Mouse (Mus musculus) kidney, postnatal 36 days (tissue): ENCODE measurements around the gene Cux1.

Experiments used
- DNase-seq, 2 experiments: peaks; one replicate each; pipeline ENCODE4 v3.0.0; 2021 to 2022; ENCODE audit warnings: mixed read lengths in 2 of 2

Cux1 gene

DNA sequence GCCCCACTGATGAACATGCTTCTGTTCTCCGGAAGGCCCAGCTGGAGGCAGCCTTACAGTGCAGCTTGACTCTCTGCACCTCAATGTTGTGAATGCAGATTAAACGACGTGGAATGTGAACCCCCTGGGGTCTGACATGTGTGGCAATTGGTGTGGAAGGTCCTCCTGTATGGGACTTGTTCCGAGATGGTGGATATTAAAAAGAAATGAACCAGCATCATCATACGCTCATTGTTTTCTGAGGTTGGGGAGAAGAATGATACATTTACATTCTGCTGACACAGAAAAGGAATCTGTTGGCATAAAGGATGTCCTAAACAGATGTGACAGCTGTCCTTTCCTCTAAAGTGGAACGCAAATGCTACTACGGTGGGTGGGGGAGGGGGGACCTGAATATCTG lies 203.9 kb downstream of the Cux1 start:
- DNase-seq = no peak

DNA sequence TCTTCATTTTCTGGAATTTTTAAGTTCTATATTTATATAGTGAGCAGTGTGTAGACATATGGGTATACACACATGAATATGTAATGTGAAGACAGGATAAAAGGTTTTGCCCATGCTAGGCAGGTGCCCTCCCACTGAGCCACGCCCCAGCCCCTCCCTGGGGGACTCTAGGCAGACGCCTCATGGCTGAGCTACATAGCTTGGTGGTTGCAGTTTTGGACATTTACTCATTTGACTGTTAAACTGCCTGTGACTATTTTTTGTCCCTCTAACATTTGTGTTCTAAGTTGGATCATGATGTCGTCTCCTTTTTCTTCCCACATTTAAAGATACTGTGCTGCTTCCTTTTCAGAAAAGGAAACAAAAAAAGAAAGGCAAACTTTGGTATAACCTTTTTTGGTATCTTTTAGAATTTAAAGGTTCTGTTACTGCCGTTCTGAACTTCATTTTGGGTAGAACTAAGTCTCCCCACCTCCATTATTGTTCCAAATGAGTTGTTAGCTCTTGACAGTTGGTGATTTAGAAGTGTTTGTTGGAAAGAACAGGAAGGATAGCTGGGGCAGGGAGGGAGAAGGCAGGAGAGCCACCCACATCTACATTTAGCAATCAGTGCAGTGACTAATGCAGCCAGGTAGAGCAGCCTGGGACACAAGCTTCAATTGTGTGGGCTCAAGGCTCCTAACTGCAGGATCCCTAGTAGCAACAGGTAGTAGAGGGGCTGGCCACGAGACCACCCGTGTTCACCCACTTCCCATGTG lies 204.6 kb downstream of the Cux1 start:
- no peak for DNase-seq

DNA sequence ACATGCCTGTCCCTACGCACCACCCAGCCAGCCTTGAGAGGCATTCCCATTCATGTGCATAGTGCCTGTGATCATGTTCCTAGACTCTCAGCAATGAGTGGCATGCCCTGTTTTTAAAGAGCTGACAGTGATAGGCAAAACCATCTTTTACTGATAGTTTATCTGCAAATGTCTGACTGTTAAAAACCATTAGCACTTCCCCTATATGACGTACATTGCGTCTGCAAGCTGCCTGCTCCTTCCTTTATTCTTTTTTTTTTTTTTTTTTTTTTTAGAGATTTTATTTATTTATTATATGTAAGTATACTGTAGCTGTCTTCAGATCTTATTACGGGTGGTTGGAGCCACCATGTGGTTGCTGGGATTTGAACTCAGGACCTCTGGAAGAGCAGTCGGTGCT lies 205.3 kb downstream of the Cux1 start:
- DNase-seq = no peak

DNA sequence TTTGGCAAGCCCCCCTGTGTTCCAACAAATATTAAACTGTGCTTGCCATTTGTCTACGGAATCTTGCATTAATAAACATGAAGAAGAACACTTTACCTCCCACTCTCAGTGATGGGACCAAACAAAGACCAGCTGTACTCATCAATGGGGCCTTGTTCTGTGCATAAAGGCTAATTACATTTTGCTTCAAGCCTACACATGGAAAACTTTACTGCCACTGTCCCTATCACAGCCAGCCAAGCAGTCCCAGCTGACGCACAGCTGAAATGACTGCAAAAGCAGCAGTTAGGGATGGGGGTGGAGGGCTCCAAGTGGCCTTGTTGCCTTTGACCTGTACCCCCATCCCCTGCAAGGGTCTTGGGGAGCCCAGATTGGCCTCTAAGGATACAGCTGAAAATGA lies 210.1 kb downstream of the Cux1 start:
- no peak for DNase-seq

DNA sequence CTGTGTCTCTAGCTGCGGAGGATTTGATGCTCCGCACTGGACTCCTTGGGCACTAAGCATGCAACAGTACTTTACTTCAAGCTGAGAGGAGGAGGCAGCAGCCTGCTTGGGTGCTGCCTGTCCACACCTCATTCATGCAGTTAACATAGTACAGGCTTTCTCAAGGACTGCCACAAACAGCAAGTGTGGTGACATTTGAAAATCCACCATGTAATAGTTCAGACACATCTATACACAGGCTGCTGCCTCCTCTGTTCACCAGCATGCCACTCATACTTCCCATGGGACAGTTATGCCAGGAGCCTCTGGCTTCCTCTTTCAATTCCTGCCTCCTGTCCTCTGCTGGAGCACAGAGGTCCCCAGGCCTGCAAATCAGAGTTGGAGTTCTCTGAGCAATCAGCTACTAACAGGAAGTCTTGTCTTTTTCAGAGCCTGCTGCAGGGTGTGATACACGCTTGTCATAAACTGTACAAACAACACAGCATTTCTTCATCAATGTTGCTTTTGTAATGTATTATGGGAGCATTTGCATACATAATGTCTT lies 211.6 kb downstream of the Cux1 start:
- peak in 1 of 2 experiments; percentile 11 for DNase-seq

DNA sequence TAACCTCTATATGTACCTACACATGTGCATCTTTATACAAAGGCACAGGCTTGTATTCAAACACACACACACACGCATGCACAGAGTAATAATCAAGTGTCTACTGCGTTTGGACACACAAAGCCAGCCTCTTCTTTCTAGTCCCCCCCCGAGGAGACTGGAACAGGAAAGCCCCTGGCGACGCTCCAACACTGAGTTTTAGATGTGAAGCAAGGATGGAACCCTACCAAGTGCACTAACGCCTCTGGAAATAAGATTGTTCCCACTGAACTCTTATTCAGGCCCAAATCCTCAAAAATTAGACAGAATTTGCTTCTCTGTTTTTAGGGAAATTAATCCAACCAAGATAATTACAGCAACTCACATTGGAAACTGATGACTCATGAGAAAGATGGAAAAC lies 212.6 kb downstream of the Cux1 start:
- peak; percentile 27 to 62 for DNase-seq

DNA sequence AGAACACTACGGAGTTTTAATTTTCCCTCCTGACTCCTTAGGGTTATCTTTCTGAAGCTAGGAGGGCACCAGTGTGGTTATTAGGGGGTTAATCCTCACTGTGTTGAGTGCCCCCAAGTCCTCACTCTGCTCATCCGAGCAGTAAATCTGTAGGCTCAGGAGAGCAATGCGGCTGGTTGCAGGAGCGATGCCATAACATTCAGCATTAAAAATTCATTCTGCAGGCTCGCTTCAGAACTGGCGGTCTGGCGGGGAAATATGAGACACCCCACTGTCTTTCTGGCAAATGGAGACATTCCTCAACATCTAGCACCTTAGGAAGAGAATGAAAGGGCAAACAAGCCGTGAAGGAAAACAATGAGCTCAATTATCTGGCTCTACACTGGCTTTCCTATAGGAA lies 214.2 kb downstream of the Cux1 start:
- no peak for DNase-seq

DNA sequence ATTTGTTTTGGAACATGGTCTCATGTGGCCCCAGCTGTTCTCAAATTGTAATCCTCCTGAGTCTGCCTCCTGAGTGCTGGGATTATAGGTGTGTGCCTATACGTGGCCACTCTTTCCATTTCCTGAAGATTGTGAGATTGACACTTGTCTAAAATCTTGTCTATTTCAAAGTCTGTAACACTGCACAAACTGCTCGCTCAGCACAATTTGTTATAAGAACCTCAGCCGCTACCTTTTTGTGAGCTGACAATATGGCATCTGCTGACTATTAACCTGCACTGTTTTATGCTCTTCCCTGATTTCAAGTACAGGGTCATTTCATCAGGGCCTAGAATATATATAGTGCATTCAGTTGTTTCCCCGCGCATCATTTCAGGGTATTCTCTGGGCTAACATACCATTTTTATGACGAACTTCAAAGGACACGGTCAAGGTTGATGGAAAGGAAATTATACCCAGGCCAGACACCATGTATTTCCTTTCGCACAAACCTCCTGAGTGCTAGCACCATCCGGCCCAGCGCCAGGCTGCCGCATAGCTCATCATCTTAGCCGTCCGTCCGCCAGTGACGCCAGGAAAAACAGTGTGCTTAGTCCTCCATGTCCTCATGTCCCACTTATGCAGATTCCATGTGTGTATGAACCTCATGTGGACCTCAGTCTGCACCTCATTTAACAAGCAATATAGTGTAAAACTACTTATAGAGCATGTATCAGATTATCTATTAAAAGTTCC lies 224.0 kb downstream of the Cux1 start:
- DNase-seq = peak; percentile 16 to 33

DNA sequence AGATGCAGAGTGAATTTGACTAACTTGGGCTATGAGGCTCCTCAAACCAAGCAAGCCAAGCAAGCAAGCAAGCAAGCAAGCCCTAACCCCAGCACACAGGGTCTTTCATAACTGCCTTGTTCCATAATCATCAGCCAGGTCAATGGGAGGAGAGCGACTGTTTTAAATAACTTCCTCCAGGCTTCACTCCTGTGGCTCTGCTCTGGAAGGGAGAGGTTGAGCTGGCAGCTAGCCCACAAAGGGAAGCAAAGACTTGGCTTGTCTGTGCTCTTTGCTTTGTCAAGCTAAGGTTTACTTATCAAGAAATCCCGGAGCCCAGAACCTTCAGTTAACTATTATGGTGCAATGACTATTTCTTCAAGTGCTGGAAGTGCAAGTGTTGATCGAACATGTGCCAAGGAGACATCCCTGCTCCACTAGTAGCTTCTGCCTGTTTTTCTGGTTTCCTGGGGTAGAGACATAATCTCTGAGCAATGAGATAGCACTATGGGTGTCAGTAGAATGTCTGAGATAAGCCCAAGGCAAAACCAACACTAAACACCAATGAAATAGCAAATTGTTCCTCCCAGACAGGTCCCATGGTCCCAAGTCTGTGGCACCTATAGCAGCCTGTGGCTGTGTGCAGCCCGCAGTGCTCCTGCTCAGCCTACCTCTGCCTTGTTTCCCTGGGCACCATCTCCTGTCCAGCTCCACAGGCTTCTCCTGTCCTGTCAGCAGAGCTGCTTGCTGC lies 230.3 kb downstream of the Cux1 start:
- DNase-seq = peak; percentile 14 to 48

DNA sequence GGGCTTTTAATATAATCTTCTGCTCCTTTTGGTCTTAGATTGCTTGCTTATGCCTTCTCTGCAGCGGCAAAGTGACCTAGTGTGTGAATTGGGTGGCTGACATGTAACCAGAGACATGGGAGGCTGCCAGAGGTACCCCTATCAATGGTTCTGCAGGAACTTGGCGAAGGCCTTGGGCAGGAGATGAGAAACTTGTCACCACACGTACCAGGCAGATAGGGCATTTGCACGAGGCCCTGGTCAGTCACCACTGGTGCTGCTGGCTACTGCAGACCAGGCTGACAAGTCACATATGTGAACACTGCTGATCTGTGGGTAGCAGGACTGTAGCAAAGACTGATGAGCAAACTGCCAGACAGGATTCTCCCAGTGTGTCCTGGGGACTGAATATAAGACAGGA lies 231.6 kb downstream of the Cux1 start:
- DNase-seq = no peak

DNA sequence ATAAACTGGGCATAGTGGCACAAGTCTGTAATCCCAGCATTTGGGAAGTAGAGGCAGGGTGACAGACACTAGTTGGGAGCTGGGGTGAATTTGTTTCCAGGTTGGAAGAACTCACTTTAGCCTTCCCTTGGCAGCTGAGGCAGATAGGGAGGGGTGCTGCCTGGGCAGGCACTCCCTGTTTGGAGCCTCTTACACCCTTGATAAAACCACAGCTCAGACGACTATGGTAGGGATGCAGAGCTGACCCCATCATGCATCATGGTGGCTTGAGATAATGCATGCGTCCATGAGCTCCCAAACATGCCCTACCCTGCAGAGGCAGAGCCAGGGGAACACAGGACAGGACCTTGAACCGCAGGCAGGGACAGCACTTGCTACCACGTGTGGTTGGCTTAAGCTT lies 232.5 kb downstream of the Cux1 start:
- no peak for DNase-seq

DNA sequence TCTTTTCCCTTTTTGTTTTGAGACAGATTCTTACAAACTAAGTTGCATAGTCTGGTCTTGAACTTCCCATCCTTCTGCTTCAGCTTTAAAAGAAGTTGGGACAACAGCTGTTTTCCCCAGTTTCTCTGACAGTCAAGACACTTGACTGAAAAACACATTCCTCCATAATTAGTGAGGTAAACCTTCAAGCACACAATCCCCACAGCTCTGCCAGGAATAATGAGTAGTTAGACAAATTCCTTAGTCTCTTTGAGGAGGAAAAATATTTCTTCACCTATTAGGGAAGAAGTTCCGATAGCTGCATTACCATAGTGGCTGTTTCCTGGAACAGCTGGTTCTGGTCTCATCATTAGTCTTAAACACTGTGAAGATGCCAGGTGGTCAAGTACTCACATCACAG lies 233.2 kb downstream of the Cux1 start:
- DNase-seq = no peak

DNA sequence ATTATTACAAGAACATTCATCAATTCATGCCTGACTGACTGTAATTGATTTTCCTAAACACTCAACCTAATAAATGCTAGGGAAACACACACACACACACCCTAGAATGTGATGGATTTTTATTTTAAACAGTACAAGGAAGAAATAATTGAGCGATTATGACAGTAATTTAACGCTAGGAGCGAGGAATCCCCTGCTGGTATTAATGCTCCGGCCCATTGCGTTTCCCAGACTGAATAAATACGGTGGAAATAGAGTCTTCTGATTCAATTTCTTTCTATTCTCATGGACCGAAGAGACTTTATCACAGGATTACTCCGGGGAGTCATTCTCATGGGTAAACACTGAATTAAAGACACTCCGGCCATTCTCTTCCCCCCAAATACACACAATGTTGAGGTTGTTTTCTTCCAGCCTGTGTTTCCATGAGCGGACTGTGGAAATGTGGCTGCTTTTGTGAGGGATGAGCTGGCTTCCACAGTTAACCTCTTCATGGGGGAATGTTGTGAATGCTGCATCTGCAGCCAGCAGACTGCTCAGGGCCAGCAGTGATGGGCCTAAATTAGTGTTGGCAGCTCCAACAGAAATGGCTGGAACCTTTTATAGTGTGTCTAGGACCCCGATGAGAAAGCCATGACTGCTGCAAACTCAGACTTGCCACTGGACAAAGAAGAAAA lies 234.4 kb downstream of the Cux1 start:
- no peak for DNase-seq

DNA sequence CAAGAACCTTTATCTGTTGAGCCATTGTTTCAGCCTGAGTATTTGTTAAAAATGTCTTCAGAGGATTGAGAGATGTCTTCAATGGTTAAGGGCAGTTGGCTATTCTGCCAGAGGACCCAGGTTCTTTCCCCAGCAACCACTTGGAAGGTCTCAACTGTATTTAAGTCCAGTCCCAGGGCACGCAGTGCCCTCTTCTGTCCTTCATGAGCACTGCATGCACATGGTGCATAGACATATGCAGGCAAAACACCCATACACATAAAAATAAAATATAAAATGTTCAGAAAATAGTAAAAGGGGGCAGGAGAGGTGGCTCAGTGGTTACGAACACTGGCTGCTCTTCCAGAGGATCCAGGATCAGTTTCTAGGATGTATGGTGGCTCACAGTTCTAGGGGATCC lies 239.6 kb downstream of the Cux1 start:
- DNase-seq = peak in 1 of 2 experiments; percentile 35

DNA sequence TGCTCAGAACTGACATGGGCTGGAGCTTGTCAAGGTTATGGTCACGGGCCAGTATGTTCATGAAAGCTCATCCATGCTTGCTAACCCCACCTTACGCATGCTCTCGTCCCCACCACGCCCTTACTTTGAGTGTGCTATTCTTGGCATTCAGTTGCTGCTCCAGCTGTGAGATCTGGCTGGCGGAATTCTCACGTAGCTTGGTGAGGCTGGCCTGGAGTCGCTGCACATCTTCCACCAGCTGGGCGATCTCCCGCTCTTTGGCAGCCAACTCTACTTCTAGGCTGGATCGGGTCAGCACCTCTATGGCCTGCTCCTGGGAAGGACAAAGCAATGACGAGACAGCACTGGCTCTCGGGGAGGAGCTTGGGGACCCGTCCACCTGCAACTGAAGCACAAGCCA lies 240.7 kb downstream of the Cux1 start:
- peak in 1 of 2 experiments; percentile 7 for DNase-seq

DNA sequence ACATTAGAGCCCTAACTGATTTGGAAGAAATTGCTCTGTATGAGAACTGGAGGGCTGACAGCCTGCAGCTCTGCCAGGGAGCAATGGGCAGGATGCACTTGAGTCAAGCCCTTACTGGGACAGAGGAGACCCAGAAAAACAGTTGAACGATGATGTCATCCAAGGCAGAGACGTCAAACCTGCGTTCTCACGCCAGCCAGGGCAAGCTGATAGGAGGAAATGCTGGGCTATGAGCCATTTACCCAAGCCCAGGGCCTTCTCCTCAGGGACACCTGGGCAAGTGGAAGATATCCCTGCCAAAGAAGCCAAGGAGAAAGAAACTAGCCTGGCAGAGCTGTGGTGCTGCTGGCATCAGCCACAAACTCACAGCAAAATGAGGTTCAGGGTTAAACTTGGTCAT lies 242.8 kb downstream of the Cux1 start:
- no peak for DNase-seq

DNA sequence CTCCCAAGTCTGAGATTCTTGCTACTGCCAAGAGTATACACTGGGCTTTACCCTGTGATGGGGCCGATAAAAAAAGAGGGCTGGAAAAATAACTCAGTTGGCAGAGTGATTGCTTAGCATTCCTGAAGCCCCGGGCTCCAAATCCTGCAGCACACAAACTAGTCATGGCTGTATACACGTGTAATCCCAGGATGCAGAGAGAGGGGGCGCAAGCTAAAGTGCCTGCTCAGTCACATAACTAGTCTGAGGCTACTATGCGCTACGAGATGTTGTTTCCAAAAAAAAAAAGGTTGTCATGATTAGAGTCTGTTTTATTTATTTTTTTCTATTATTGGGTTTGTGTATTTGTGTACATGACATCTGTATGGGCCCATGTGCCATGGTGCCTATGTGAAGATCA lies 245.9 kb downstream of the Cux1 start:
- peak in 1 of 2 experiments; percentile 60 for DNase-seq

DNA sequence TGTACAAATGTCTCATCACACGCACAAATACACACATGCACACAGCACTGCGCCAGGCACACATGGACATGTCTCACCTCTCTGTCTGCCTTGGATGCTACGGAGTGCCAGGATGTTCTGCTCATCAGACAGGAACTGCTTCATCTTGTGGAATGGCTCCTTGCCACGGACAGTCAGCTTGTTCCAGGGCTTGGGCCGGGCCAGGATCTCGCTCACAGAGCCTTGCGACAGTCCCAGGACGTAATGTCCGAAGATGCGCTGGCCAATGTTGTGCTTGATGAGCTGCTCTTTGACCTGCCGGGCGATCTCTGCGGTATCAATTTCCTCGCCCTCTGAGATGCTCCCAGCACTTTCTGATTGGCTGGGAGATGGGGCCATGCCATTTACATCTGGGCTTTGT lies 254.7 kb downstream of the Cux1 start:
- peak; percentile 40 to 45 for DNase-seq

DNA sequence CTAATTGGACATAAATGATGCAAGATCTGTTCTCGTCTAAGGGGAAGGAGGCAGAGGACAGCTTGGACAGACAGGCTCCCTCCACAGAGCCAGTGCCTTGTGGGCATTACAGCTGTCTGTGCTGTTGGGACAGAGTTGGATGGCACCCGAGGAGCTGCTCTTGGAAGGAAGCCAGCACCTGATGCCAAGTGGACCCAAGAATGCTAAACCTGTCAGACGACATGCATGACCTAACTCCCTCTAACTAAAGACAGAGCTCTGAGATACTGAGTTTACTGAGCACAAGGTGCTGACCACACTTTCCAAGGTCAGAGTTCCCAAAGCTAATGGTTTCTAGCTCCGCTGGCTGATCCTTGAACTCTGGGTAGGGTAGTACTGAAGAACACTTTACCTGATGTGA lies 255.1 kb downstream of the Cux1 start:
- DNase-seq = peak; percentile 81

DNA sequence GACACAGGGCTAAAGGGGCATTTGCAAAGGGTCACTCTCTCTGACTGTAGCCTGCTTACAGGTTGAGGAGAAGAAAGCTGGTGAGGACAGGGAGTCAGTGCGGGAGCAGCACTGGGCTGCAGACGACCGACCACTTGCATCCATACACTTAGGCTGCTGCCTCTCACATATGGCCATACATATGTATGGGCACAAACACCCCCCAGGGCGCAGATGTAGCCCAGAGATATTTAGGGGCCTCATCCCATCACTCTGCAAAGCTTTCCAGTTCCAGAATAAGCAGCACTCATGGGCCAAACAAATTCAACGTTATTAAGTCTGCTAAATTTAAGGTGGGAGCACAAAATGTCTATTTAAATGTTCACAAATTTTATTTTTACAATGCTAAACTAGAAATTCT lies 261.0 kb downstream of the Cux1 start:
- DNase-seq = no peak

DNA sequence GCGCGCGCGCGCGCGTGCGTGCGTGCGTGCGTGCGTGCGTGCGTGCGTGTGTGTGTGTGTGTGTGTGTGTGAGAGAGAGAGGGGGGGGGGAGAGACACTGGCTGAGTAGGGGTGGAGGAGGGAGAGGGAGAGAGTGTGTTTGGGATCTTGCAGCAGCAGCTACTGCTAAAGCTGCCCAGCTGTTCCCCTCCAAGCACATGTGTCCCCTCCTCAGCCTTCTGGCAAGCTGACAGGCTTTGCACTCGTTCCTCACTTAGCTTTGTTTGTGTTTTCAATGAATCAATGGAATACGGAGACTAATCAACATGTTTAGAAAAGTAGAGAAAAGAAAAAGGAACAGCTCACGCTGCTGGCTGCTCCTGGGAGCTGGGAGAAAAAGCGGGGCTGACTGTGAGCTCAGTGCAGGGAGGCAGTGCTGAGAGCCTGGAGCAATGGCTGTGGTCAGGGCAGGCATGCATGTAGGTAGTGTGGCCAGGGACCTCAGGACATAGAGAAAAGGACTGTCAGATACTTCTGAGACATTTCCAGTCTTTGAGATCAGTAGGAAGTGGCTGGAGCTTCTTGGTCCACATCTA lies 263.8 kb downstream of the Cux1 start:
- no peak for DNase-seq

DNA sequence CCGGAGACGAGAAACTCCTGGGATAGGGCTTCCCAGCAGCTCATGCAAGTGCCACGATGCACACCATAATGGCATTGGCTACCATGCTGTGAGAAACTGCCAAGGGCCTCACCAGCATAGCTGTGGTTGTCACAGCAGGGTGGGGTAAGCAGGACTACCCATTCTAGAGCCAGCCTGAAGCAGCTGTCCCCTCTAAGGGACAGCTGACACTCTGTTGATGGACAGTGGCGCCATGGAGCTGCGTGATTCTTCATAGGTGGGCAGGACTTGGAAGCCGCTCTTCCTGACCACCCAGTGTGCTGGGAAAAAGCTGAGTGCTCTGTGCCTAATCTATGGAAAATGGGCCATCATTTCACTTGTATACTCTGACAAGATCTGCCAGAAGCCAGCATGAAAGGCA lies 266.4 kb downstream of the Cux1 start:
- DNase-seq = no peak

DNA sequence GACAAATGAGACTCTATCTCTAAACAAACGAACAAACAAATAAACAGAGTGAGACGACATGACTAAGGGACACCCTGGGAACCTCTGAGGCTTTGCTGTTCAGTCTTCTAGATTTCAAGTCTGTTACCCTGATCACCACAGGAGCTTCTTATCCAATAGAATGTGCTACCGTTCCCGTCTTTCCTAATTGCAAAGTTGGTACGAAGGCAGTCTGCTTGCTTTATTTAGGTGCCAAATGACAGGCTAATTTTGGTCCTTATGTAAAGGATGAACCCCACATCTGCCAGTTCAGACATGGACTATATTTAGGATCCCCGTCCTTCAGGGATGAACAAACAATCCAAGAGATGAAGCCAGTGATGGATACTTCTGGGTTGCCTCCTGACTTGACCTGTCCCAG lies 269.6 kb downstream of the Cux1 start:
- DNase-seq = no peak
